Mouse (Mus musculus) adrenal gland, postnatal 25 days (tissue): Measurements from ENCODE around the gene Epas1. TPM values are rescaled to one million over a fixed set of nuclear protein-coding genes. Genes with fewer than 3 reads are reported as not detected.

Experiments used
- DNase-seq: peaks from one replicate; pipeline ENCODE4 v3.0.0; 2021; ENCODE audit warnings: mixed read lengths
- total RNA-seq: library from RNA; stranded (reverse); gene quantifications from 2 replicates; pipeline ENCODE4 v1.2.3, GENCODE M21; 2021

The Epas1 gene
- total RNA-seq, 1 experiment from 2014 or later, result 174 TPM

DNA sequence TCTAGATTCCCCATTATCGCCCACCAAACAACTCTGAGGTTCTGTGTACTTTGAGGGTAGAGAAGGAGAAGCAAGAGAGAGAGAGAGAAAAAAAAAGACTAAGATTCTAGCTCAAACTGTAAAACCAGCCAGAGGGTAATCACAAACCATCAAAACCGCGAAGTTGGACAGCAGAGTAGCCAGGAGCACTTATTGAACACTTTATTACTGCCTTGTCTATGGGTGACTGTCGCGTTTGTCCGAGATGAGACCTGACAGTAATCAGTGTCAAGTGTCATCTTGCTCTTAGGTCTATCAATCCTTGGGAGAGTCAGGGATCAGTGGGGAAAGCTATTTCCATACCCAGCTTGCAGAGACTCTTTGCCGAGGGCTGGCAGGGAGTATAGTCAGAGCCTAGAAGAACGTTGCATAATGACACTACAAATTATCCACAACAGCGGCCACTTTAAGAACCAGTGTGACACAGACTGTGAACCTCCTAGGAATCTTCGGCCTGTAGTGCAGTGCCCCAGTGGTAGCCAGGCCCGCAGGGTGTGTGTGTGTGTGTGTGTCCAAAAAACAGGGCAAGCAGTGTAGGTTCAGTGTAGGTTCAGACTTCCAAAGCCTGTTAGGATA is 2.2 kb downstream of the Epas1 start:
- DNase-seq, result no peak

DNA sequence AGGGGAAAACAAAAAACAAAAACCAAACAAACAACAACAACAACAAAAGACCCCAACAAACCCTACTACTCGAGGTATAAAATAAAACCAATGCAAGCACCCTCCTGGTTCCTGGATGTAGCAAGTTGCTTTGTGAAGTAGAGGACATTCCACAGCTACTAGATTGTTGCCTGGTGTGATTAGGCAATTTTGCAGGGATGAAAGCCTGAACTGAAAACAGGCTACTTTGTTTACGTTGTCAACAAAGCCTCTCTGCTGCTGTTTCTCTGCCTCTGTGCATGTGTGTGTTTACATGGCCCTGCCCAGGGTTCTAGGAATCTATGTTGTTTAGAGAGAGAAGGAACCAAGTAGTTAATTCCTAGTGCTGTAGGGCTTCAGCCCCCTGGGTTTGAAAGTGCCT is 4.1 kb downstream of the Epas1 start:
- DNase-seq, result no peak

DNA sequence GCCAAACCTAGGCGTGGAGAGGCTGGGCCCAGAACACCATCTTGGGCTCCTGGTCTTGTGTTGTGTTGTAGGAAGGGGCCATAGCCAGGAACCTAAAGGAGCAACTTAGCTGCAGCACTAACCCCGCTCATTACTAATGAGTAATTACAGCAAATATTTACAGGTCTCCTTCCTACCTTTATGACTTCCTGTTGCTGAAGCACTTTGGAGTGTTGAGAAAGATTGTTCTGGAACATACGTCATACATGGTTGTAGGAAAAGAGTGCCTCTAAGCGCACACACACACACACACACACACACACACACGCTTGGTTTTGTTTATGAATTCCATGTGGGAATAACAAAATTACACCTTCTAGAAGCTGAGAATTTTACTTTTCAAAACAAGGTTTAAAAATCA is 8.4 kb downstream of the Epas1 start:
- DNase-seq, result no peak

DNA sequence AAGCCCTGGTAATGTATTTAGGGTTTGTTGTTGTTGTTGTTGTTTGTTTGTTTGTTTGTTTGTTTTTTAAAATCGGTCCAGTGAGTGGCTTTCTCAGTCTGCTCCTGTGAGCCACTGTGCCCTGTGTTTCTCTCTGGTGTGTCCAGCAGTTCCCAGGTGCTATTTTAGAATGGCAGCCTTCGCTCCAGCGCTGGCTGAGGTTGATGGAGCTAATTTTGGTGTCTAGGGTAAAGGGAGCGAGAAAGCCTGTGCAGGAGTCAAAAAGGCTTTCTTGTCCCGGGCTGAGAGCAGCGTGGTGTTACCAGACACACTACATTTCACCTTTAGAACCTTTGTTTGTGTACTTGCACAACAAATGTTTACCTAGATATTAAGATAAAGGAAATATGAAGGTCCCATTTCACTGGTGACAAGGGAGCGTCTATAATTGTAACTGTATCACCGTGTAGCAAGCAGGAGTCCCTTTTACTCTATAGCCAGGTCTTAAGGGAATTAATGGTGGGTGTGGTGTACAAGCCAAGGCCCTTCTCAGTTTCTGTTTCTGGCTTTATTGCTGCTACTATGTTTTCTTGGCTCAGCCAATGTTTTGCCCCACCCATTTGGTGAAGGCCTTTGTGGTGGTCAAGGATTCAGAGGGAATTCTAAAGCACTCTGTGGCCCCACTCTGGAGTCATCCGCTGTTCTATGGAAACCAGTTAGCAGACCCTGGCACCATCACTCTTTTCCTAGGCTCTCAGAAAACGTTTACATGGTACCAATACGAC is 9.2 kb downstream of the Epas1 start:
- no peak for DNase-seq

DNA sequence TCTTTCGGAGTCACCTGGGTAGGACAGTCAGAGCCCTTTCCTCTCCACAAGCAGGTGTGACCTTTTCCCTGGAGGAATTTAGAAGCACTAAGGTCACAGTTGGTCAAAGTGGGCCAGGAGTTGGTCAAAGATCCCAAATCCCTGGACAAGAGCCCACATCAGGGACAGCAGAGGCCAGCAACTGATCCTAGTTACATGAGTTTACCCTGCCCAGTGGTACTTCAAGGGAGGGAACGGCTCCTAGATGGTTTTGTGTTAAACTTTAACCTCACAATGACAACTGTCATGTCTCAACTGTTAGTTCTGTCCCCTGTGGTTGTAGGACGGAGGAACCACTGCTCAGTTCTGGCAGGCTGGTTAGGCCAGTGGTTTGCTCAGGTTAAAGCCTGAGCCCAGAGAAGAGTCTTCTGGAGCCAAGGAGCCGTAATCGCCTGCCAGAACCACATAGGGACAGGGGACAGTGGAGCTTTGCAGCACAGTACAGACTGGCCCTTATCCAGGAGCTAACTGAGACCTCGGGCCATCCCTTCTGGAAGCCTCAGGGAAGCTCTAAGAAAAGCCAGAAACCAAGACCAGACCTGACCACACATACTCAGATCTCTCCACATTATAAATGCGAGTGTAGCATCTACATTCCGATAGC is 12.4 kb downstream of the Epas1 start:
- DNase-seq, result no peak

DNA sequence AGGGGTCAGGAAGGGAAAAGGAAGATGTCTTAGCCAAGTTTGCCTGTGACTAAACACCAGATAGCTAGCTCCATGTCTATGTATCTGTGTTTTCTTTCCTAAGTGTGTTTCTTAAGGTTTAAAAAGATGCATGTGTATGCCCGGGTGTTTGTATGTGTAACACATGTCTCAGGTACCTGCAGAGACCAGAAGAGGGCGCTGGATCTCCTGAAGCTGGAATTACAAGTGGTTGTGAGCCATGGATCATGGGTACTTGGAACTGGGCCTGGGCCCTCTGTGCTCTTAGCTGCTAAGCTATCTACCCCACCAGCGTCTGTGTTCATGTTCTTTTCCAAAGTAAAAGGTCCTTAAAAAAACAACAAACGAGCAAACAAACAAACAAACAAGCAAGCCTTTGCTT is 12.9 kb downstream of the Epas1 start:
- no peak for DNase-seq

DNA sequence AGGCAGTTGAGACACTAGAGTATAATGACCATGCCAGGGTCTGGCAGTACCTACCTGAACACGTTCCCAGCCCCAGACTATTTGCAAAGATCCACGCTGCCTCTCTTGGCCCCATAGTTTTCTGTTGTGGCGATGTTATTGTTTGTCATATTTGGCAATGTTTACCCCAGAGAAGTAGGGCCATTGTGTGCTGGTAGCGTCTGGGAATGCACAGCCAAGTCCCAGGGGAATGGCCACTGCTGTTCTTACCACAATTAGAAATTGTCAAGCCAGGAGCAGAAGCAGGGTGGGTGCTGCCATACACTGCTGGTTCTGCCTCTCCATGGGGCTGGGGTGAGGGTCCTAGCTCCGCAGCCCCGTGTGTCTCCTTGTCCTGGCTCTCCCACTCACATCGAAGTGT is 15.1 kb downstream of the Epas1 start:
- no peak for DNase-seq

DNA sequence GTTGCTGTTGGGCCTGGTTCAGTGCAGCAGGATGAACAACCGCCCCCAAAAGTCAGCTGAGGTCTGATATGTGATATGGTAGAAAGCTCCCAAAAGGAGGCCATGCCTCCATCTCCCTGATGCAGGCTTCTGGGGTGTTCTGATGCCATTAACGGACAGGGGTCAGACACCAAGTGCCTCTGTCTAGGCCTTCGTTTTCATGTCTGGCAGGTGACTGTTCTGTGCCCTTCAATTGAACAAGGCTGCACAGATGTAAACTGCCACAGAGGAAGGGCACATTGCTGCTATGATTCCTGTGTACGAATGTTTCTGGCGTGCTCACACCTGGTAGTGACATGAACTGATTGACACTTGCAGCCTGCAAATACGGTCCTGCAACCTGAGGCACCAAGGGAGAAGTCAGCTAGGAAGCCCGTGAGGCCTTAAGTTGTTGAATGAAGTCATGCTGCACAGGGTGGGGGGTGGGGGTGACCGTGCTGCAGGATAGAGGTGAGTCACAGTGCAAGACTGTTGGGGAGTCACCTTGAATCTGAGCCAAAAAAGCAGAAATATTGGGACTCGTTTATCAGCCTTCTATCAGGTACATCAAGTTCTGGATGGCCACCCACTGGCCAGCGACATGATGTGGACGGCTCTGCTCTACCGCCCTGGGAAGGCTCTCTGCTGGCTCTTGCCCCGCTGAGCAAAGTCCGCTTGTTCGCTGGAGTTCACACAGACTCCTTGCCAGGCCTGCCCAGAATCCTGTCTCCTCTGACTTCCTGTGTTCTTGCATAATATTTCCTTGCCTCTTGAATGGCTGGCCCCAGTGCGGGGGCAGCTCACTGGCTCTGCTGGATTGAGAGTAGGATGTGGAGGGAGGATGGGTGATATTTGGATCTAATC is 16.1 kb downstream of the Epas1 start:
- peak; percentile 70 for DNase-seq

DNA sequence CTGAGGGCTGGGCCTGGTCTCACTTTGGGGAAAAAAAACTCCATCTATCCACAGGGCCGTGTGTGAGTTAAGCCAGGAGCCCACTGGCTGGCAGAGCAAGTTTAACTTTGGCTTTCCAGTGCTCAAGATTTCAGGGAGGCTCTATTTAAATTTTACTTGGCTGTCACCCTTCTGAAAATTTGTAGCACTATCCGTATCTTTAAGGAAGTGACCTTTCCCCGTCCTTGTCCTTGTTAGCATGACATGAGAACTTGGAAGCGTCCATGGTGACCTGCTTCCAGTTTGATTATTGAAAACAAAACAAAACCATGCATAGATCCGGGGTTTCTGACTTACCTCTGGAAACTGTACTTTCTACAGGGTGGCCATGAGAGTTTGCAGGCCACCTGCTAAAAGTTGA is 17.3 kb downstream of the Epas1 start:
- DNase-seq, result no peak

DNA sequence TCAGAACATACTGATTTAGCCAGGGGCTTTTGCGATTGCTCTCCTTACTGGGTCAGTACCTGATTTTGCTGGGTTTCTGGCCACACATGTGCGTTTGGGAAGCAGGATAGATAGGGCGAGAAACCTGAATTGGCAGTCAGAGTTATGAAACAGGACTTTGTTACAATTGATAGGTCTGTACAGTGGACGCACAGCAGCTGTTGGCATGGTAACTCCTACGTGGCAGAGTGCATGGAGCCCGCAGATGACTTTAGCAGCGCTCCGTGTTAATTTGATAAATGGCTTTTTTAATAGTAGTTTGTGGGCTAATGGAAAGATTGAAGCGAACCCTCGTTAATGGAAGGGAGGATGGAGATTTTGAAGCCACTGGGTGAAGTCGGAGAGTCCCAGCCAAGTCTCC is 18.5 kb downstream of the Epas1 start:
- no peak for DNase-seq

DNA sequence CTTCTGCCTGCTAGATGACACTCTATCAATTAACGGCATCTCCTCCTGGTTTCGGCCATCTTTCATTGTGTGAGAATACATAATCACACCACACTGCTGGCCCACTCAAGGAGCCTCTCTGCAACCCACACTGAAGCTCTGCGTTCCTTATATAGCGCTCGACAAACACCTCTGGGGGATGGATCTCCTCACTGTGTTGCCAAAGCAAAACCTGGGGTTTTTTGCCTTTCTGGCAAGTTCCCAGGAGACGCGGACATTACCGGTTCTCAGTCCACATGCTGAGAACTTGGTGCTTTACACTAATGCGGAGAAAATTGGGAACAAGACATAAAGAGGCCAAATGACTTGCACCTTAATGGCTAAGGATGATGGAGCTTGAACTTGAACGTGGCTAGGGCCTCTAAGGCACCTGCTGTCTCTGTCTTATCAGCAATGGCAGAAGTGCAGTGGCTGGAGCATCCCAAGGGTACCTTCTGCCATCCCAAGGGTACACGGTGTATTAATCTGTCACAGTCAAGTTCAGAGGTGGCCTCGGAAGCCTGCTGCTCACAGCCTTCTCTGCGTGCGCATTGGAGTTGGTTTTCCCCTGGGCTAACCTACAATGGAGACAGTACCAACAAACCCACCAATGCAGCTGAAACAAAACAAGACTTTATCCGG is 19.6 kb downstream of the Epas1 start:
- no peak for DNase-seq

DNA sequence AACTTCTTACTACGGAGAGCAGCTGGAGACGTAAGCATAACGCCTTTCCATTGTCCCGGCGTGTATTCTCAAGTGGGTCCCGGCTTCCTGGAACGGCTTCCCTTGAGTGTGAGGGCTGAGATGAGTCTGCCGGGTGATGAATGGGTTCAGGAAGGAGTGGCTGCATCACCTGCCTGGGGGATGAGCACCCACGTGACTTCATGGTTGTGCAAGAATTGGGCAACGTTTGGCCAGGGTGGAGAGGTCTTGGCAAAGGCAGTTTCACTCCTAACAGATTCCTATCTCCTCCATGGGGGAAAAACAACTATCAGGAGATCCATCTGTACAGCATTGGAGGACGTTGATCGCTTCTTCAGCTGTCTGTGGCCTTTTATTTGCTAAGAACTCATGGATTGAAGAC is 23.0 kb downstream of the Epas1 start:
- DNase-seq, result no peak

DNA sequence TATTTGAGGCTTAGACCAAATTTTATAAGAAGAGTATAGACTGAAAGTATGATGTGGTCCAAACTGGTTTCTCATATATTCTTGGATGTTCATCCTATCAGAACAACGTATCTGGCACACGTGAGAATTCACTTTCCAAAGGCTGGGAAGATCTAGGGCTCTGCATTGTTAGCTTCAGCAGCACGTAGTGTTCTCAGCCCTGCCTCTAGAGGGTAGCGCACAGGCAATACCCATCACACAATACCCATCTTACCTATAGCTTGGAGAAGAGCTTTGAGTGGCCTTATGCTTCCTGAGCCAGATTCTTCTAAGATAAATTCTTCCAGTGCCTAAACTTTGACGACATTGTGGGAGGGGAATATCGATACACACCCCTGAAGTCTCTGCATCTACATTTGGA is 24.6 kb downstream of the Epas1 start:
- DNase-seq, result no peak

DNA sequence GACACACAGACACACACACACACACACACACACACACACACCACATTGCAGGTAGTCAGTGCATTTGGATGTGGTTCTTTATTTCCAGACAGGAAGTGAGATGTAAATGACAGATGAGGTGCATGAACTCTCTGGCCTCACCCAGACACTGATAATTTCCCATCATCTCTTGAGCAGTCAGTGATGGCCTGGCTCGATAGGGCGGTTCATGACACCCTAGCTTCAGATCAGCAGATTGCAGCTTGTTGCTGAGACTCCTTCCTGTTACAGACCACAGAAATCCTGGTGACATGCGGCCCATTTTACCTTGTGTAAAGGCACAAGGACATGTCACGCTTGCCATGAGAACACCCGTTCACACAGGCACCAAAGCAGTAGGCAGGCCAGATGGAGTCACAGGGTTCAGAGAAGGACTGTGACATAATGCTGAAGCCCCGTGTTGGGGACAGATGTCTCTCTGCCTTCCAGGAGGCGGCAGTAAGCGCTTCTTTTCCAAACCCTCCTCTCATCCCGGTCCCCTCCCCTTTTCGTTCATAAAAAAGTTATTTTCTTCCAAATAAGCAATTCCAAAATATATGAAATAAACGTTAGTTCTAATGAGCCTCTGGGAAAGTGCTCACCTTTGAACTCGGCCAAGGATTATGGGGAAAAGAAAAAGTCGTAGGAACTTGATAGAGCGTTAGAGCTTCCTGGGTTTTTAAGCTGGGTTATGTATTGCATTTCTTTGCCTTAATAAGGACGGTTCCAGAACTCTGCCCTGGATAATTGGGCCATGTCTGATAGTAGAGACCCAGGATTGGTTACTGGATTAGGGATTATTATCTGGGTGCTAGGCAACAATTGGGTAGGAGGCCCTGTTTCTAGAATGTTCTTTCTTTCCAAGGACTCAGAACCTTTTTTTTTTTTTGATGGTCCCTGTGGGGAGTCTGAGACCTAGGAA is 26.0 kb downstream of the Epas1 start:
- no peak for DNase-seq

DNA sequence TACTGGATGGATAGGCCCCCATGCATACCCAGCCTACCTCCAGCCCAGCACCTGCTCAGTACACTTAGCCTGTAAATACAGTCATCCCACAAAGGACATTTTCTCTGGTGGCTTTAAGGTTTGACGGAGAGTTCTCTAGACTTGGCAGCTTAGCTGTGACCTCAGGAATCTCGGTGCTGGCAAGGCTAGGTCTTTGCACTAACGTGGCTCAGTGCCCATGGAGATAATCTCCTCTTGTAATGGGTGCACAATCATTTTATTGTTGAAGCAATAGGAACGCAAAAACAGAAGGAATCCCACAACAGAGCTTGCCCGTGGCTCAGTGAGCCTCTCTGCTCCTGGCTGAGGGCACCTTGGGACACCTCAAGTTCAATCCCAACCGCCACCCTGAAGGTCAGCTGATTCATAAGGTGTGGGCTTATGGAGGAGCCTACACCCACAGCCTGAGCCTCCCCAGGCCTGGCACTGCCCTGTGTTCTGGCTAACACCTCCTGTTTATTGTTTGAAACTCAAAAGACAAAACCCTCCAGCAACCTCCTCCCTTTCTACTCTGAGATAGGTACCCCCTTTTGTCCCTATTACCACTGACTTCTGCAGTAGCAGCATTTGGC is 27.3 kb downstream of the Epas1 start:
- DNase-seq, result no peak

DNA sequence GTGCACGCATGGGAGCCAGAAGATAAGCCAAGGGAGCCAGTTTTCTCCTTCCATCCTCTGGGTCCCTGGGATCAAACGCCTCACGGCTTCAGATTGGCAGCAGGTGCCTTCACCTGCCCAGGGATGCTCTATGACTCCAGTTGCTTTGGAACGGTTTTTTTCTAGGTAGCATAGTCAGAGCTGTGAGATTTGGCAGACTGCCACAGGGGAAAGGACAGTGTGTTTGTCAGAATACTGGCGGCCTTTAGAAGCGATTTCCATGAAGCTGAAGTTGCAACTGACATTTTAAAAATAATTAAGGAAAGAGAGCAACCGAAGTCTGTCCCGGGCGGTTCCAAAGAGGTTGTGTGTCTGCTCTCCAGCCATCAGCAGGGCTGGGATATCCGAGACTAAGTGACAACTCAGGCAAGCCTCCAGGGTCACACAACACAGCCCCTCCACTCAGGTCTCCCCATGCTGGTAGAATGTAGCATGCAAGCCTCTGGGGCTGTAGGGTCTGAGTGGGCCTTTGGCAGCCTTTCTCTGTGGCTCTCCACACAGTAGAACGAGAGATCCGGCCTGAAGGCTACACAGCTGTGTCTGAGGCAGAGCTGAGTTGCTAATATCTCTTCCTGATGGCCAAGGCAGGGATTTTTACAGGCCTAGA is 28.4 kb downstream of the Epas1 start:
- peak; percentile 62 for DNase-seq

DNA sequence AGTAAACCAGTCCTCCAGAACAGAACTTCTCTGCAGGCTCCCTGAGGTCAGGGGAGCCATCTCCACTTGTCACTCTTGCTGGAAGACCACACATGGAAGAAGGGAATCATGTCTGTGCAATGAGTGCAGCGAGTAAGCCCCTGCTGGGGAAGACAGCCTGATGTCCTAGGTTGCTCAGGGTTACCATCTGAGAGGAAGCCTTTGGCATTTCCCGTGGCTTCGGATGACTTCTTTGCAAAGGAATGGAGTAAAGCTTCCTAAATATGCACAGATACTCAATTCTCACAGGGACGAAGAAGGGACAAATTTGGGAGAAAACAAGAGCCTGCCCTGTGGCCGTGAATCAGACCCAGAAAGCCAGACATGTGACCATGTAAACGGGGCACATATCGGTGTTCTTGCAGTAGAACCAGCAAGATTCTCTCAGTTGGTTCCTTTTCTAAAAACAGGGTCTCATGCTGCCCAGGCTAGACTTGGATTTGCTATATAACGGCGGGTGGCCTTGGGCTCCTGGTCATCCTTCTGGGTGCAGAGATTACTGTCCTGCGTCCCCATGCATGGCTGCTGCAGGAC is 31.0 kb downstream of the Epas1 start:
- DNase-seq, result no peak

DNA sequence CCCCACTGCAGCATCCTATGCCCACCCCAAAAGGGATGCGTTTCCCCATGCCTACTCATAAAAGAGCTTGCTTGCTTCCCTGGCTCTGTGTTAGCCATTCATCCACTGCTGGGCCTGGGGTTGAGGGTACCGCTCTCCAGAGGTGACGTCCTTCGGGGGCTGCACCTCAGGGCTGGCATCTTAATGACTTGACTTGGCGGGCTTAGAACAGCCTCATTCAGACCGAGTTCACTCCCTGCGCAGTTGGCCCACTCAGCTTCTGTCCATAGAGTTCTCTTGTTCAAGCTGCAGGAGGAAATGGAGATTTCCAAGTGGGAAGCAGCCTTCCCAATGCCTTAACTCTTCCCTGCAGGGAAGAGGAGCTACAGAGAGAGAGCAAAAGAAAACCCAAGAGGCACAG is 32.1 kb downstream of the Epas1 start:
- no peak for DNase-seq

DNA sequence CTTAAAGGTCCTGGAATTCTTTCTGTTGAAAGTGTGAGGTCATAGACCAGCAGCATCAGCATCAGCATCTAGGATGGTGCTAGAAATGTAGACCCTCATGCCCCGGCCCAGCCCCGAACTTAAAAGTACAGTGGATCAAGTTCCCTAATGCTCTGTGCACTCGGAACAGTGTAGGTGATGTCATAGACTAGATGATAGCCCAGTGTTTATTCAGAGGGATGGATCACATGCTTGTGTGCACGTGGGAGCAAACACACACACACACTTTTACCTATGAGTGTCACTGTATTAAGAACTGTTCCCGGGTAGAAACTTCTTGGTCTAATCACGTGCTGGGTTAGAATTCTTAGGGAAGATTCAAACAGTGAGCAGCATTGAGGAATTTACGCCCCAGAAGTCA is 33.0 kb downstream of the Epas1 start:
- no peak for DNase-seq

DNA sequence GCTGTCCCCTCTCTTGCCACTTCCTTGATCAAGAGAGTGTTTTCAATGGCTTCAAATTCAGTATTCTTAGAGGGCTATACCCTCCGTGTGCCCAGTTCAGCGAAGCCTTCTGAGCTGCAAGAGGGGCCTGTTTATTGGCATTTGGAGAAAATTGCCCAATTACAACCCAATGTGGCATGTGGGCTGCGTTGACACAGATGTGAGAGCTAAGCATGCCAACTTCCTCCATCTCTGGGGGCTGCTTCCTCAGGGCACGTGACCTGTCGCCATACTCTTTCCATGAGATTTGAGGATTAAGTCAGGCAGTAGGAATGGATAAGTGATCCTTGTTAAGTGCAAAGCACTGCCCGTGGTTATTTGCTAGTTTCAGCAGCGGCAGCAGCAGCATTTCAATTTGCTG is 34.3 kb downstream of the Epas1 start:
- DNase-seq, result no peak
